Mouse (Mus musculus): ENCODE measurements around the gene Mfsd2a. TPM values are rescaled to one million over a fixed set of nuclear protein-coding genes. Genes with fewer than 3 reads are reported as not detected.

The Mfsd2a gene
- 0.39 TPM for polyA plus RNA-seq (2014; fragmentation: Illumina TruSeq; extraction: RNeasy Lipid Tissue Mini Kit (QIAGEN cat#74804); ENCODE audit: low read depth, low replicate concordance)

DNA sequence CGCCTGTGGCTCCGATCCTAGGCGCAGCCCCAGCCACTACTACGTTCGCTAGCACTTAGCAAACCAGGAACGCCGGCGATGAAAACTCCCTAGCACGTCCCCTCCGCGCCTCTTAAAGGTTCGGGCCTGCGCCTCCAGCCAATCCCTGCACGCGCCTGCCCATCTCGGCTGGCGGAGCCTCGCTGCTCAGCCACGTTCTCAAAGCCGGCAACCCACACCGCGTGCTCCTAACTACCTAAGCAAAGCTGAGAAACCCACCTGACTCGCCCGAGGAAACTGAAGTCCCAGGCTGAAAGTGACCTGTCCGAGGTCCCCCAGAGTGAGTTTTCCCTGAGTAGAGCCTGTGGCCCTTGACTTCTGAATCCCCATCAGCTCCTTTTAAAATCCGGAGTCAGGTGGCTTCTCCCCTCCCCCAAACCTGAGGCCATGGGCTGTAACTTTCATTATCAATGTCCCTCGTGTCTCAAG is at the start of gene Mfsd2a:
Gene Mfsd2a, minus strand, starts transcription at position 89 of the 468 bp plus-strand sequence.

DNA sequence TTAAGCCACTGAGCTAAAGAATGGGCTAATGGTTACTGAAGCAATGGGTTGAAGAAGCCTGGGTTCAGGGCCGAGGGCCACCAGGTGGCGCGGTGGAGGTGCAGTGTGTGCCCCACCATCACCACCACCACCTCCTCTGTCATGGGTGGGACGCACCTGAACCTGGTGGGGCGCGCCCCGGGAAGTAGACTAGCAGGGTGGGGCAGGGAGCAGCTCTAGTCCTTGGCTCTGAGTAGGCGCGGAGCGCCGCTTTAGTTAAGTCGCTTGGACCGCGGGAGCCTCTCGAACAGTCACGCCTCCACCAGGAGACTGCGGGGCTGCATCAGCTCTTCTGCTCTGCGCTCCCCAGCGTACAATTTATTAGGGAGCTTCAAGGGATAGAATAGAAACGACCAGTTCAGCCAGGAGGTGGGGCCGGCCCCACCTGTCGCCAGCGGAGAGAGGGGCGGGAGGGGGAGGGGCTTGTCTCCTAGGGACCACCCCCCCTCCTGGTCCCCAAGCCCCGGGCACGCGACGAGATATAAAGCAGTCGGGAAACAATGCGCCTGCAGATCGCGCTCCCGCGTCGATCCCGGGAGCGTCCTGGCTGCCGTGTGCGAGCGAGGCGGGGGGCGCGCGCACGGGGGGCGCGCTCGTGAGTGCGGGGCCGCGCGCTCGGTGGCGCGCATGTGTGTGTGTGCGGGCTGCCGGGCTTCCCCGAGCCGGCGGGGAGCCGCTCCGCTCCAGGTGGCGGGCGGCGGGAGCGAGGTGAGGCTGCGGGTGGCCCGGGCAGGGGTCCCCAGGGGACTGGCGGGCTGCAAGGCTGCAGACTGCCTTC is 34.6 kb upstream of the Mfsd2a start, which contains the start of gene Mycl:
Gene Mycl, plus strand, starts transcription at position 249 of the 817 bp plus-strand sequence.

Other genes starting within 250 kb of the Mfsd2a start
- gene Ppt1, start 124.9 kb downstream of the Mfsd2a start, polyA plus RNA-seq (2014; fragmentation: Illumina TruSeq; extraction: RNeasy Lipid Tissue Mini Kit (QIAGEN cat#74804); ENCODE audit: low read depth, low replicate concordance), result 370 TPM
- gene Cap1, start 75.1 kb downstream of the Mfsd2a start, polyA plus RNA-seq (2014; fragmentation: Illumina TruSeq; extraction: RNeasy Lipid Tissue Mini Kit (QIAGEN cat#74804); ENCODE audit: low read depth, low replicate concordance), result 55.2 TPM
- gene Mycl, start 34.5 kb upstream of the Mfsd2a start, polyA plus RNA-seq (2014; fragmentation: Illumina TruSeq; extraction: RNeasy Lipid Tissue Mini Kit (QIAGEN cat#74804); ENCODE audit: low read depth, low replicate concordance), result 0.11 TPM
- 8.9 TPM for gene Trit1, start 55.4 kb upstream of the Mfsd2a start, polyA plus RNA-seq (2014; fragmentation: Illumina TruSeq; extraction: RNeasy Lipid Tissue Mini Kit (QIAGEN cat#74804); ENCODE audit: low read depth, low replicate concordance)
- gene Bmp8b, start 144.0 kb upstream of the Mfsd2a start, polyA plus RNA-seq (2014; fragmentation: Illumina TruSeq; extraction: RNeasy Lipid Tissue Mini Kit (QIAGEN cat#74804); ENCODE audit: low read depth, low replicate concordance), result 1.1 TPM
- gene Oxct2b, start 155.1 kb upstream of the Mfsd2a start, polyA plus RNA-seq (2014; fragmentation: Illumina TruSeq; extraction: RNeasy Lipid Tissue Mini Kit (QIAGEN cat#74804); ENCODE audit: low read depth, low replicate concordance), result 7.1 TPM
- gene Ppie, start 178.8 kb upstream of the Mfsd2a start, polyA plus RNA-seq (2014; fragmentation: Illumina TruSeq; extraction: RNeasy Lipid Tissue Mini Kit (QIAGEN cat#74804); ENCODE audit: low read depth, low replicate concordance), result 11.0 TPM
- 4.0 TPM for gene Hpcal4, start 222.0 kb upstream of the Mfsd2a start, polyA plus RNA-seq (2014; fragmentation: Illumina TruSeq; extraction: RNeasy Lipid Tissue Mini Kit (QIAGEN cat#74804); ENCODE audit: low read depth, low replicate concordance)
- not detected for gene Nt5c1a, start 240.3 kb upstream of the Mfsd2a start, polyA plus RNA-seq (2014; fragmentation: Illumina TruSeq; extraction: RNeasy Lipid Tissue Mini Kit (QIAGEN cat#74804); ENCODE audit: low read depth, low replicate concordance)